Mouse (Mus musculus) embryonic fibroblast, embryonic 13.5 days (primary cell): ENCODE results near the gene Ccdc163. TPM values are rescaled to one million over a fixed set of nuclear protein-coding genes. Genes with fewer than 3 reads are reported as not detected.

Source experiments
- H3K27ac ChIP-seq: 2 replicates; pipeline ENCODE4 v1.5.1; 2012; ENCODE audit warnings: low read length, control low read depth, inconsistent platforms; ENCODE audit not compliant: insufficient read depth
- H3K4me1 ChIP-seq: 2 replicates; pipeline ENCODE4 v1.6.1; 2011; ENCODE audit warnings: low read length; ENCODE audit not compliant: control insufficient read depth, insufficient read depth
- H3K4me3 ChIP-seq: 2 replicates; pipeline ENCODE4 v1.5.1; 2011; ENCODE audit warnings: mild to moderate bottlenecking, control low read depth, low read length; ENCODE audit not compliant: insufficient read depth
- CTCF ChIP-seq: IDR thresholded peaks from 2 replicates; pipeline ENCODE4 v1.5.1; 2011; ENCODE audit warnings: mild to moderate bottlenecking, control low read depth, low read length, moderate library complexity, borderline replicate concordance; ENCODE audit not compliant: insufficient read depth
- POLR2A ChIP-seq: IDR thresholded peaks from 2 replicates; pipeline ENCODE4 v1.6.1; 2011; ENCODE audit warnings: low read depth, mild to moderate bottlenecking, control low read depth, low read length, moderate library complexity
- polyA plus RNA-seq: library from polyadenylated mRNA; stranded (reverse); fragments of >200 nt; gene quantifications from 2 replicates; pipeline ENCODE4 v1.2.4, GENCODE M21; 2011; ENCODE audit warnings: low read depth; ENCODE audit not compliant: missing spikeins, insufficient read length

Gene Ccdc163
- polyA plus RNA-seq, 1 experiment: 33.8 TPM

GRCm38 (mm10) chr4:116792453-116792852 lies 84.1 kb downstream of the Ccdc163 start:
- Histone ChIP-seq H3K4me1 (no peaks in the 10 kb centered on the region), H3K27ac (no peak overlapping the region), H3K4me3 (no peak overlapping the region)
- TF ChIP-seq CTCF: no peak
- no peak for TF ChIP-seq POLR2A

GRCm38 (mm10) chr4:116794273-116794672 lies 86.0 kb downstream of the Ccdc163 start:
- Histone ChIP-seq H3K4me1 (no peaks in the 10 kb centered on the region), H3K27ac (no peak overlapping the region), H3K4me3 (no peak overlapping the region)
- TF ChIP-seq CTCF: peak; percentile 30; the same call in 1 of the 2 replicates
- TF ChIP-seq POLR2A: no peak

- TF ChIP-seq CTCF: no peak
- TF ChIP-seq POLR2A: no peak
- H3K4me3 ChIP-seq: no peak overlapping the region
- H3K4me1 ChIP-seq: no peaks in the 10 kb centered on the region
- no peak overlapping the region for H3K27ac ChIP-seq
These were observed 88.3 kb downstream of the Ccdc163 start for GRCm38 (mm10) chr4:116796442-116797110.

- Histone ChIP-seq H3K4me3 (no peak overlapping the region), H3K27ac (no peak overlapping the region), H3K4me1 (no peaks in the 10 kb centered on the region)
- TF ChIP-seq POLR2A: no peak
- TF ChIP-seq CTCF: 0 out of 2 replicates have a peak, but pooled peaks have one; percentile 13
These were observed 91.6 kb downstream of the Ccdc163 start for GRCm38 (mm10) chr4:116799901-116800300.

Other genes starting within 250 kb of the Ccdc163 start
- gene Mast2, start 244.3 kb upstream of the Ccdc163 start, polyA plus RNA-seq: 59.4 and 64.3 TPM in 2 replicates
- gene Ipp, start 201.0 kb upstream of the Ccdc163 start, polyA plus RNA-seq: 9.1 and 9.3 TPM in 2 replicates
- gene Tmem69, start 152.6 kb upstream of the Ccdc163 start, polyA plus RNA-seq: 19.8 and 30.4 TPM in 2 replicates
- gene Gpbp1l1, start 150.9 kb upstream of the Ccdc163 start, polyA plus RNA-seq: 34.3 and 38.1 TPM in 2 replicates
- 1.9 and 2.6 TPM in 2 replicates for gene Ccdc17, start 111.9 kb upstream of the Ccdc163 start, polyA plus RNA-seq
- gene Nasp, start 80.6 kb upstream of the Ccdc163 start, polyA plus RNA-seq: 63.7 and 95.4 TPM in 2 replicates
- 575 and 597 TPM in 2 replicates for gene Akr1a1, start 56.8 kb upstream of the Ccdc163 start, polyA plus RNA-seq
- 887 and 980 TPM in 2 replicates for gene Prdx1, start 23.0 kb upstream of the Ccdc163 start, polyA plus RNA-seq
- gene Mmachc, start 103 bp upstream of the Ccdc163 start, polyA plus RNA-seq: 18.6 and 22.6 TPM in 2 replicates
- 6.3 and 7.8 TPM in 2 replicates for gene Tesk2, start 12.4 kb downstream of the Ccdc163 start, polyA plus RNA-seq
- gene Toe1, start 99.1 kb downstream of the Ccdc163 start, polyA plus RNA-seq: 18.4 and 18.6 TPM in 2 replicates
- 4.7 and 9.2 TPM in 2 replicates for gene Mutyh, start 99.2 kb downstream of the Ccdc163 start, polyA plus RNA-seq
- 0.39 TPM in 1 of 2 replicates, not detected in the other for gene Hpdl, start 113.2 kb downstream of the Ccdc163 start, polyA plus RNA-seq
- not detected in 2 replicates for gene Zswim5, start 168.9 kb downstream of the Ccdc163 start, polyA plus RNA-seq